ENCODE assay signal across 22 mouse cellular contexts in the genomic region with DNA sequence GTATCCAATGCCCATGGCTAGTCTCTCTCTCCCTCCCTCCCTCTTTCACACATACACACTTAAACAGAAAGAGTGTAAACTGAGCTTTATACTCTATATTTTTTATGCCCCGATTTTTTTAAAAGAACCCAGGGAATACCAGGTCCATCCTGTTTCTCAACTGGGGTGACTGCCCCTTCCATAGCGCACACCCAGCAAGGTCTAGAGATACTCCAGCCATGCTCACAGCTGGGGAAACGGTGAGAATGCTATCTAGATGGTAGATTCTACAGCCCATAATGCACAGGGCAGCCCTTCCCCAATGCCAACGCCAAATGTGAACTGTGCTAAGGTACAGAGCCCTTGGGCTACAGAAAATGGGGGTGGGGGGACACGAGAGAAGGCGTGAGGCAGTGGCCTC.
"Had no signal": no experiment of that assay in that cellular context is flagged by ENCODE, and none has a peak within 500 bp of the region (broad histone marks: within the 10 kb centered on the region; RNA-seq: fewer than 3 reads in every experiment).

No protein-coding gene starts in this region.

- H3K4me2 ChIP-seq: liver, embryonic 15.5 days; lung, embryonic 15.5 days; midbrain, embryonic 12.5 days; neural tube, embryonic 13.5 days; neural tube, embryonic 15.5 days had no signal

- H3K9ac ChIP-seq: liver, embryonic 15.5 days; liver, postnatal 0 days; lung, embryonic 15.5 days; midbrain, embryonic 12.5 days; neural tube, embryonic 13.5 days; neural tube, embryonic 15.5 days had no signal

- H3K27me3 ChIP-seq: liver, embryonic 15.5 days; lung, embryonic 15.5 days; megakaryocyte, embryonic 14.5 days; midbrain, embryonic 12.5 days; neural tube, embryonic 13.5 days; neural tube, embryonic 15.5 days had no signal

- H3K36me3 ChIP-seq: liver, embryonic 15.5 days; lung, embryonic 15.5 days; midbrain, embryonic 12.5 days; neural tube, embryonic 13.5 days; neural tube, embryonic 15.5 days had no signal

- DNase-seq: liver, postnatal 0 days; lung, adult 2 months; lung, postnatal 14 days; lung, postnatal 36 days; midbrain, embryonic 14.5 days; retina, postnatal 1 day; right cerebral cortex, adult 18-20 months; right cerebral cortex, postnatal 25 days; right cerebral cortex, postnatal 4 days; spleen, adult 18-20 months; thymus, adult 2 months; thymus, postnatal 25 days; thymus, postnatal 4 days had no signal

- H3K9me3 ChIP-seq: liver, embryonic 15.5 days; lung, embryonic 15.5 days; midbrain, embryonic 12.5 days; neural tube, embryonic 13.5 days; neural tube, embryonic 15.5 days had no signal

- ATAC-seq: liver, postnatal 0 days; lung, postnatal 0 days; midbrain, embryonic 16.5 days had no signal

- H3K27ac ChIP-seq: liver, embryonic 15.5 days; lung, embryonic 15.5 days; macrophage; midbrain, embryonic 12.5 days; neural tube, embryonic 13.5 days; neural tube, embryonic 15.5 days had no signal

- H3K4me1 ChIP-seq: liver, embryonic 15.5 days; megakaryocyte, embryonic 14.5 days; midbrain, embryonic 12.5 days had no signal

- H3K4me3 ChIP-seq: liver, embryonic 15.5 days; lung, embryonic 15.5 days; megakaryocyte, embryonic 14.5 days; midbrain, embryonic 12.5 days; neural tube, embryonic 13.5 days; neural tube, embryonic 15.5 days had no signal
